Mouse (Mus musculus): ENCODE results near the gene Rasl12. TPM values are rescaled to one million over a fixed set of nuclear protein-coding genes. Genes with fewer than 3 reads are reported as not detected.

Rasl12 gene
- polyA plus RNA-seq (2012; fragmentation: generic; extraction: Trizol): 0.05 TPM
- long read RNA-seq, experiment 1, transcript Rasl12-201 (5 exons, 2,390 nt): major isoform, 8 of 9 reads
- long read RNA-seq, experiment 1, partial matches to known transcripts: 1 of 9 reads
- long read RNA-seq, experiment 1, other reads (novel, unspliced or antisense): 0 of 9 reads
- long read RNA-seq, experiment 2, transcript Rasl12-201 (5 exons, 2,390 nt): major isoform, 39 of 46 reads
- long read RNA-seq, experiment 2, partial matches to known transcripts: 1 of 46 reads
- long read RNA-seq, experiment 2, other reads (novel, unspliced or antisense): 4 of 46 reads

- Histone ChIP-seq H3K27me3 (ENCODE audit: control insufficient read depth, insufficient read depth, insufficient read length) (no peaks in the 10 kb centered on the region), H3K79me2 (ENCODE audit: control insufficient read depth, insufficient read depth) (no peaks in the 10 kb centered on the region), H3K79me3 (ENCODE audit: low read depth) (no peaks in the 10 kb centered on the region), H3K4me3 (ENCODE audit: insufficient read depth, poor library complexity, severe bottlenecking) (no peak within 1 kb of the TSS), H3K36me3 (ENCODE audit: control insufficient read depth, insufficient read depth) (no peaks in the 10 kb centered on the region), H3ac (ENCODE audit: control insufficient read depth, insufficient read length, low read depth) (no peak within 1 kb of the TSS)
- no peak for TF ChIP-seq MYOD1 (IDR thresholded peaks at IDR 0.05; ENCODE audit: control insufficient read depth, insufficient read length, low read depth)
- no peak for TF ChIP-seq USF1 (IDR thresholded peaks at IDR 0.05; ENCODE audit: low read depth)
- TF ChIP-seq MYOG (IDR thresholded peaks at IDR 0.05; ENCODE audit: control insufficient read depth, extremely low read depth, insufficient read length): no peak
- no peak for TF ChIP-seq CEBPB (IDR thresholded peaks at IDR 0.05; ENCODE audit: low read depth)
- TF ChIP-seq FOSL1 (IDR thresholded peaks at IDR 0.05; ENCODE audit: insufficient read depth, low read length, poor library complexity, severe bottlenecking): no peak
- no peak for TF ChIP-seq CTCF (IDR thresholded peaks at IDR 0.05; ENCODE audit: control insufficient read depth, insufficient read depth, insufficient read length)
- TF ChIP-seq MAX (IDR thresholded peaks at IDR 0.05): no peak
Observed at GRCm38 (mm10) chr9:65398279-65398678, at the start of gene Rasl12. Rasl12 (plus strand) TSS chr9:65398506.

GRCm38 (mm10) chr9:65353251-65353650 lies 45.1 kb upstream of the Rasl12 start:
- no peak for TF ChIP-seq FOSL1 (IDR thresholded peaks at IDR 0.05; ENCODE audit: insufficient read depth, low read length, poor library complexity, severe bottlenecking)
- TF ChIP-seq CEBPB (IDR thresholded peaks at IDR 0.05; ENCODE audit: low read depth): no peak
- no peak for TF ChIP-seq MYOG (IDR thresholded peaks at IDR 0.05; ENCODE audit: control insufficient read depth, extremely low read depth, insufficient read length)
- TF ChIP-seq CTCF (IDR thresholded peaks at IDR 0.05; ENCODE audit: control insufficient read depth, insufficient read depth, insufficient read length): no peak
- Histone ChIP-seq H3K27me3 (ENCODE audit: control insufficient read depth, insufficient read depth, insufficient read length) (no peaks in the 10 kb centered on the region), H3K79me2 (ENCODE audit: control insufficient read depth, insufficient read depth) (peaks cover 63% of the 10 kb centered on the region), H3K36me3 (ENCODE audit: control insufficient read depth, insufficient read depth) (peaks cover 10% of the 10 kb centered on the region), H3K79me3 (ENCODE audit: low read depth) (peaks cover 48% of the 10 kb centered on the region), H3K4me3 (ENCODE audit: insufficient read depth, poor library complexity, severe bottlenecking) (no peak overlapping the region), H3ac (ENCODE audit: control insufficient read depth, insufficient read length, low read depth) (no peak overlapping the region)

GRCm38 (mm10) chr9:65356561-65356960 lies 41.7 kb upstream of the Rasl12 start:
- Histone ChIP-seq H3K79me3 (ENCODE audit: low read depth) (peaks cover 22% of the 10 kb centered on the region), H3K4me3 (ENCODE audit: insufficient read depth, poor library complexity, severe bottlenecking) (no peak overlapping the region)
- no peak for TF ChIP-seq MAX (IDR thresholded peaks at IDR 0.05)
- TF ChIP-seq USF1 (IDR thresholded peaks at IDR 0.05; ENCODE audit: low read depth): no peak
- TF ChIP-seq MYOG (IDR thresholded peaks at IDR 0.05; ENCODE audit: control insufficient read depth, extremely low read depth, insufficient read length): no peak
- TF ChIP-seq CEBPB (IDR thresholded peaks at IDR 0.05; ENCODE audit: low read depth): no peak
- TF ChIP-seq CTCF (IDR thresholded peaks at IDR 0.05; ENCODE audit: control insufficient read depth, insufficient read depth, insufficient read length): no peak
- no peak for TF ChIP-seq MYOD1 (IDR thresholded peaks at IDR 0.05; ENCODE audit: control insufficient read depth, insufficient read length, low read depth)
- no peak for TF ChIP-seq FOSL1 (IDR thresholded peaks at IDR 0.05; ENCODE audit: insufficient read depth, low read length, poor library complexity, severe bottlenecking)

GRCm38 (mm10) chr9:65356971-65357370 lies 41.3 kb upstream of the Rasl12 start:
- H3K4me3 ChIP-seq (ENCODE audit: insufficient read depth, poor library complexity, severe bottlenecking): no peak overlapping the region
- no peak overlapping the region for H3ac ChIP-seq (ENCODE audit: control insufficient read depth, insufficient read length, low read depth)
- H3K79me2 ChIP-seq (ENCODE audit: control insufficient read depth, insufficient read depth): peaks cover 28% of the 10 kb centered on the region
- H3K27me3 ChIP-seq (ENCODE audit: control insufficient read depth, insufficient read depth, insufficient read length): no peaks in the 10 kb centered on the region
- peaks cover 32% of the 10 kb centered on the region for H3K36me3 ChIP-seq (ENCODE audit: control insufficient read depth, insufficient read depth)
- peaks cover 19% of the 10 kb centered on the region for H3K79me3 ChIP-seq (ENCODE audit: low read depth)
- TF ChIP-seq CTCF (IDR thresholded peaks at IDR 0.05; ENCODE audit: control insufficient read depth, insufficient read depth, insufficient read length): no peak
- no peak for TF ChIP-seq FOSL1 (IDR thresholded peaks at IDR 0.05; ENCODE audit: insufficient read depth, low read length, poor library complexity, severe bottlenecking)
- TF ChIP-seq MYOD1 (IDR thresholded peaks at IDR 0.05; ENCODE audit: control insufficient read depth, insufficient read length, low read depth): no peak
- no peak for TF ChIP-seq USF1 (IDR thresholded peaks at IDR 0.05; ENCODE audit: low read depth)
- TF ChIP-seq MAX (IDR thresholded peaks at IDR 0.05): no peak
- no peak for TF ChIP-seq CEBPB (IDR thresholded peaks at IDR 0.05; ENCODE audit: low read depth)
- TF ChIP-seq MYOG (IDR thresholded peaks at IDR 0.05; ENCODE audit: control insufficient read depth, extremely low read depth, insufficient read length): no peak

More at GRCm38 (mm10) chr9:65356561-65356960, 41.7 kb upstream of the Rasl12 start:
- H3K36me3 ChIP-seq (ENCODE audit: control insufficient read depth, insufficient read depth): peaks cover 30% of the 10 kb centered on the region
- peaks cover 32% of the 10 kb centered on the region for H3K79me2 ChIP-seq (ENCODE audit: control insufficient read depth, insufficient read depth)
- H3ac ChIP-seq (ENCODE audit: control insufficient read depth, insufficient read length, low read depth): no peak overlapping the region
- H3K27me3 ChIP-seq (ENCODE audit: control insufficient read depth, insufficient read depth, insufficient read length): no peaks in the 10 kb centered on the region

GRCm38 (mm10) chr9:65358956-65359480 lies 39.3 kb upstream of the Rasl12 start:
- peaks cover 37% of the 10 kb centered on the region for H3K36me3 ChIP-seq (ENCODE audit: control insufficient read depth, insufficient read depth)
- no peaks in the 10 kb centered on the region for H3K27me3 ChIP-seq (ENCODE audit: control insufficient read depth, insufficient read depth, insufficient read length)
- H3K79me2 ChIP-seq (ENCODE audit: control insufficient read depth, insufficient read depth): peaks cover 8% of the 10 kb centered on the region
- TF ChIP-seq CEBPB (IDR thresholded peaks at IDR 0.05; ENCODE audit: low read depth): no peak
- TF ChIP-seq MAX (IDR thresholded peaks at IDR 0.05): no peak
- no peak for TF ChIP-seq USF1 (IDR thresholded peaks at IDR 0.05; ENCODE audit: low read depth)
- no peak for TF ChIP-seq FOSL1 (IDR thresholded peaks at IDR 0.05; ENCODE audit: insufficient read depth, low read length, poor library complexity, severe bottlenecking)
- no peak for TF ChIP-seq CTCF (IDR thresholded peaks at IDR 0.05; ENCODE audit: control insufficient read depth, insufficient read depth, insufficient read length)
- TF ChIP-seq MYOG (IDR thresholded peaks at IDR 0.05; ENCODE audit: control insufficient read depth, extremely low read depth, insufficient read length): no peak
- TF ChIP-seq MYOD1 (IDR thresholded peaks at IDR 0.05; ENCODE audit: control insufficient read depth, insufficient read length, low read depth): no peak
- peaks cover 4% of the 10 kb centered on the region for H3K79me3 ChIP-seq (ENCODE audit: low read depth)
- no peak overlapping the region for H3K4me3 ChIP-seq (ENCODE audit: insufficient read depth, poor library complexity, severe bottlenecking)
- H3ac ChIP-seq (ENCODE audit: control insufficient read depth, insufficient read length, low read depth): no peak overlapping the region

Data from C2C12 (cell line).